Comparison of ENCODE assay signal across 8 mouse cellular contexts in the genomic region with DNA sequence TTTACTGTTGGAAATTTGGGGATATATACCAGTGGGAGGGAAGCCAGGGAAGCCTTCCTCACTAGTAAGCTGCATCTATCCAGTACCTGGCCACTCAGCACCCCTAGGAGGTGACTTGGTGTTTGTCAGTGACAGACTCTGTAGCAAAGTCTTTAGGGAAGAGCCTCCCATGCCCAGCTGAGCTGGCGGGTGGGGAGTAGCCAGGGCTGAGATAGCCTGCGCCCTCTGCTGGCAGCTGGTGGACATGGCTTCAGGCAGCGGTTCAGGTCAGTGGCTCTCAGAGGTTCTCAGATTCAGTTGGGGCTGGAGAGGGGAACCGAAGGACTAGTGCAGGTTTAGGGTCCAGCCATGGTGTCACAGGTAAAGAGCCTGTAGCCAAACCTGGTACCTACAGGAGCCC. TPM values are rescaled to one million over a fixed set of nuclear protein-coding genes. Genes with fewer than 3 reads are reported as not detected.
DNase-seq lines count a peak whose midpoint lies in the region; ATAC-seq and TF ChIP-seq lines count a peak whose summit lies in the region.

No protein-coding gene starts in this region.

- H3K4me2 ChIP-seq in intestine, embryonic 14.5 days (ENCODE audit: low read length): no peak overlapping the region
- no peak overlapping the region for H3K4me2 ChIP-seq in limb, embryonic 14.5 days (replicated peaks; ENCODE audit: low read depth, low read length, severe bottlenecking)

- no peak for TF ChIP-seq POLR2A in limb, embryonic 14.5 days (IDR thresholded peaks at IDR 0.05; ENCODE audit: borderline replicate concordance, extremely low read depth, insufficient read depth, insufficient read length)

- intact Hi-C loops in gastrocnemius, adult 2 months (cut with DNase I): loop anchor here (2.0 kb wide), 1 partner anchor 256 kb away; no protein-coding TSS in a partner anchor

- H3K4me1 ChIP-seq in intestine, embryonic 14.5 days (replicated peaks; ENCODE audit: control insufficient read depth, insufficient read depth, low read length): peaks cover 6% of the 10 kb centered on the region; the same call in 1 of the 2 replicates
- peaks cover 4% of the 10 kb centered on the region; the same call in 1 of the 2 replicates for H3K4me1 ChIP-seq in limb, embryonic 14.5 days (ENCODE audit: control insufficient read depth, insufficient read depth, low read length)

- DNase-seq in layer of hippocampus, adult 11-12 months (ENCODE audit: low spot score): peak; percentile 72
- DNase-seq in layer of hippocampus, adult 9-10 months (ENCODE audit: low spot score): no peak
- DNase-seq in cerebellum, adult 9-10 months: peak; percentile 75
- peak; percentile 83 for DNase-seq in gastrocnemius, adult 2 months
- peak; percentile 92 for DNase-seq in intestine, embryonic 14.5 days (ENCODE audit: low spot score)
- peak; percentile 63 for DNase-seq in limb, embryonic 14.5 days (ENCODE audit: low spot score)
- DNase-seq in monocyte, adult 2 months (ENCODE audit: low read depth in 1 of 2, low spot score in 2 of 2): peak; percentile 33 to 58
- DNase-seq in spleen, postnatal 4 days (ENCODE audit: low spot score in 2 of 2): peak; percentile 77 to 92

- 6% methylated on average over 4 of the region's 4 CpGs for WGBS in intestine, embryonic 14.5 days
- 8% methylated on average over 4 of the region's 4 CpGs for WGBS in limb, embryonic 14.5 days

- H3K4me3 ChIP-seq in gastrocnemius, adult 2 months: no peak overlapping the region
- no peak overlapping the region for H3K4me3 ChIP-seq in intestine, embryonic 14.5 days (ENCODE audit: low read depth, low read length)
- no peak overlapping the region for H3K4me3 ChIP-seq in limb, embryonic 14.5 days (replicated peaks; ENCODE audit: low read length)

- H3K27ac ChIP-seq in gastrocnemius, adult 2 months: no peak overlapping the region
- H3K27ac ChIP-seq in intestine, embryonic 14.5 days (ENCODE audit: low read depth): no peak overlapping the region
- no peak overlapping the region for H3K27ac ChIP-seq in limb, embryonic 14.5 days (replicated peaks; ENCODE audit: low read depth, low read length)

- H3K27me3 ChIP-seq in intestine, embryonic 14.5 days (replicated peaks; ENCODE audit: control insufficient read depth, insufficient read depth, low read length): no peaks in the 10 kb centered on the region
- no peaks in the 10 kb centered on the region for H3K27me3 ChIP-seq in limb, embryonic 14.5 days (ENCODE audit: control insufficient read depth, insufficient read depth, low read length)

- peak; percentile 93 for TF ChIP-seq CTCF in gastrocnemius, adult 2 months (IDR thresholded peaks at IDR 0.05)

- no peak overlapping the region for H3K9ac ChIP-seq in intestine, embryonic 14.5 days (ENCODE audit: low read length)
- H3K9ac ChIP-seq in limb, embryonic 14.5 days (ENCODE audit: low read depth, low read length, severe bottlenecking): no peak overlapping the region

- no peaks in the 10 kb centered on the region for H3K9me3 ChIP-seq in intestine, embryonic 14.5 days (ENCODE audit: control insufficient read depth, low read length)
- no peaks in the 10 kb centered on the region for H3K9me3 ChIP-seq in limb, embryonic 14.5 days (ENCODE audit: control insufficient read depth, low read length)

- peaks cover 29% of the 10 kb centered on the region for H3K36me3 ChIP-seq in intestine, embryonic 14.5 days (ENCODE audit: control insufficient read depth, insufficient read depth, low read length)
- peaks cover 38% of the 10 kb centered on the region for H3K36me3 ChIP-seq in limb, embryonic 14.5 days (ENCODE audit: control insufficient read depth, insufficient read depth, low read length)

- ATAC-seq in intestine, embryonic 14.5 days (replicated peaks; ENCODE audit: low FRiP score, low TSS enrichment, low read depth): peak; percentile 50; the same call in 1 of the 2 replicates
- 0 out of 2 replicates have a peak, but pooled peaks have one; percentile 53 for ATAC-seq in limb, embryonic 14.5 days (ENCODE audit: low FRiP score, low read depth)

RNA-seq across cellular contexts. Expression of a gene that starts 31.4 kb away (rescaled TPM):
- 1 to 10 TPM; 5.7 to 6.6 TPM for total RNA-seq in gastrocnemius, adult 2 months (2021)
- polyA plus RNA-seq in intestine, embryonic 14.5 days (2014; fragmentation: Nextera tagmentation; extraction: Ambion mirVana): 15.0 and 16.6 TPM in 2 replicates
- polyA plus RNA-seq in limb, embryonic 14.5 days (2012; rRNA removed): 18.0 and 22.0 TPM in 2 replicates
- 25.1 and 27.9 TPM in 2 replicates for polyA plus RNA-seq in limb, embryonic 14.5 days (2014; fragmentation: Nextera tagmentation; extraction: Ambion mirVana)

RNA-seq across cellular contexts. Expression of a gene that starts 53.9 kb away (rescaled TPM):
- 10 to 100 TPM; 15.1 to 20.4 TPM for total RNA-seq in gastrocnemius, adult 2 months (2021)
- polyA plus RNA-seq in intestine, embryonic 14.5 days (2014; fragmentation: Nextera tagmentation; extraction: Ambion mirVana): 34.2 and 35.8 TPM in 2 replicates
- polyA plus RNA-seq in limb, embryonic 14.5 days (2012; rRNA removed): 26.1 and 29.5 TPM in 2 replicates
- polyA plus RNA-seq in limb, embryonic 14.5 days (2014; fragmentation: Nextera tagmentation; extraction: Ambion mirVana): 40.4 and 47.1 TPM in 2 replicates
